Mouse (Mus musculus) common myeloid progenitor, adult 5-6 weeks (primary cell): ENCODE measurements around the gene Gm49393. TPM values are rescaled to one million over a fixed set of nuclear protein-coding genes. Genes with fewer than 3 reads are reported as not detected.
"Not testable (repeated sequence)": the region's sequence is repeated elsewhere in the genome, so short reads cannot be mapped to it uniquely, and the experiment has no call there.

Experiments used
- ATAC-seq: replicated peaks from 2 replicates; pipeline ENCODE4 v1.8.0; 2016; ENCODE audit warnings: low read depth, mild to moderate bottlenecking, moderate TSS enrichment, inconsistent platforms; ENCODE audit not compliant: poor library complexity, severe bottlenecking
- total RNA-seq: library from RNA; stranded (forward); fragments of 200-1000, 187-1606 nt; gene quantifications from 2 replicates; pipeline ENCODE4 v1.2.3, GENCODE M21; 2017

Gm49393 gene
- not detected in 2 replicates for total RNA-seq

- not testable (repeated sequence) for ATAC-seq
Measured at GRCm38 (mm10) chr13:60935490-60935889, at the start of gene Gm49393. Gm49393 (minus strand) TSS chr13:60935590.

DNA sequence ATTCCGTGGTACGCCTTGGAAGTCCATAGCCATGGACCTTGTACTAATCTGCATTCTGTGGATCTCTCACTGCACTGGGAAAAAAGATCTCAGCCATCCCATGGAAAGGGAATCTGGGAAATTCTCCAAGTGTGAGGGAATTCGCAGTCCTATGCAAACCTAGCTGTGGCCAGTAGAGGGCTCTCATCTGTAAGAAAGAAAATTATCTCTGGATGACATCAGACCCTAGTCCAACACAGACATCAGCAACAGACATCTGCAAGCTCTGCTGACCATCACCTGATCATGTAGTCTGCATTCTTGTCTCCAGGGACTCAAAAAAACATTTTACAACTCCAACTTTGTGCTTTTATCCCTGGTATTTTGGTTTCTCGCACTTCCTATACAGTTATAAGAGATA lies 36.9 kb upstream of the Gm49393 start:
- peak; percentile 56; the same call in 1 of the 2 replicates for ATAC-seq

- peak; percentile 87 for ATAC-seq
Measured at GRCm38 (mm10) chr13:60963985-60964384, 28.6 kb upstream of the Gm49393 start.

- no peak for ATAC-seq
Measured at GRCm38 (mm10) chr13:60961706-60962105, 26.3 kb upstream of the Gm49393 start.

DNA sequence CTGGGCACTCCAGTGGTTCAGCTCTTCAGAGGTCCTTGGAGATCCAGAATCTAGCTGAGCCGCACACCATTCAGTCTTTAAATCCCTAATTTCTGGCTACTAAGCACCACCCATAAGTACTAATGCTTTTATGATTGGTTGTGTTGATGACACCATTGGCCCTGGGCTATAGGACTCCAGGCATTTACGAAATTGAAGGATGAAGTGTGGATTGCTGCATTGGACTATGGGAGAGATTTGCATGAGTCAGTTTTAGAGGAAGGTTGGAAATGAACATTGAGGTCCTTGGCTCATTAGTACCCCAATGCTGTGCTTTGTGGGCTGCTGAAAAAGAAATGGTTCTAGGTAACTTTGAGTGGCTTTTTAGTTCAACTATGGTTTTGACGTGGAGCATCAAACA lies 6.5 kb upstream of the Gm49393 start, which contains the start of gene Tpbpa:
Gene Tpbpa, minus strand, starts transcription at position 101 of the 400 bp plus-strand sequence.
- not testable (repeated sequence) for ATAC-seq

DNA sequence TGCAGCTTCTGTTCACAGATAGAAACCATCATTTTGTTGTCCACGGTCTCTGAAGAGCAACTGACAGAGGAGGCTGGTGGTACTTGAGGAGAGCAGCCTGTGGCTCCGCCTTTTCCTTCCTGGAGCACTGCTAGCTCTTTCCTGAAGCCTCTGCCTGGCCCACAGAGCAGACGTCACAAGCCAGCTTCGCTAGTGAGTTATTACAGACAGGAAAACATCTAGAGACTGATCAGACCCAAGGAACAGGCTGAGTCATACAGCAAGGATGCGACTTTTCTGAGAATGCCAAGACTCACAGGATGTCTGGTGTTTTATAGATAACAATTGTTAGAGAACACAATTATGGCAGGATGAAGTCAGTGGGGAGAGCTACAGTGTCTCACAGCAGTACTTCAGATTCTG lies 1.1 kb upstream of the Gm49393 start, which contains the start of the genes Gm49391 and Ctla2a:
Gene Gm49391, minus strand, starts transcription at position 72 of the 402 bp plus-strand sequence.
Gene Ctla2a, minus strand, starts transcription at position 126 of the 402 bp plus-strand sequence.
- peak; percentile 96 for ATAC-seq

GRCm38 (mm10) chr13:60904780-60905179 lies 30.6 kb downstream of the Gm49393 start, which contains the start of gene Tpbpb:
Tpbpb (minus strand) TSS chr13:60904880.
- ATAC-seq: not testable (repeated sequence)

DNA sequence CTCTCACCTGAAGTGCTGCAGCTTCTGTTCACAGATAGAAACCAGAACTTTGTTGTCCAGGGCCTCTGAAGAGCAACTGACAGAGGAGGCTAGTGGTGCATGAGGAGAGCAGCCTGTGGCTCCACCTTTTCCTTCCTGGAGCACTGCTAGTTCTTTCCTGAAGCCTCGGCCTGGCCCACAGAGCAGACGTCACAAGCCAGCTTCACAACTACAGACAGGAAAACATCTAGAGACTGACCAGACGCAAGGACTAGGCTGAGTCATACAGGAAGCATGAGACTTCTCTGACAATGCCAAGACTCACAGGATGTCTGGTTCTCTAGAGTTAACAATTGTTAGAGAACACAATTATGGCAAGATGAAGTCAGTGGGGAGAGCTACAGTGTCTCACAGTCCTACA lies 38.1 kb downstream of the Gm49393 start, which contains the start of gene Ctla2b:
Gene Ctla2b, minus strand, starts transcription at position 120 of the 400 bp plus-strand sequence.
- peak; percentile 97 for ATAC-seq

GRCm38 (mm10) chr13:60896794-60897193 lies 38.6 kb downstream of the Gm49393 start, which contains the start of gene Gm49392:
Gm49392 (minus strand) TSS chr13:60896894.
- ATAC-seq: not testable (repeated sequence)

- ATAC-seq: 0 out of 2 replicates have a peak, but pooled peaks have one; percentile 14
Measured at GRCm38 (mm10) chr13:60895406-60896160, 39.8 kb downstream of the Gm49393 start.

DNA sequence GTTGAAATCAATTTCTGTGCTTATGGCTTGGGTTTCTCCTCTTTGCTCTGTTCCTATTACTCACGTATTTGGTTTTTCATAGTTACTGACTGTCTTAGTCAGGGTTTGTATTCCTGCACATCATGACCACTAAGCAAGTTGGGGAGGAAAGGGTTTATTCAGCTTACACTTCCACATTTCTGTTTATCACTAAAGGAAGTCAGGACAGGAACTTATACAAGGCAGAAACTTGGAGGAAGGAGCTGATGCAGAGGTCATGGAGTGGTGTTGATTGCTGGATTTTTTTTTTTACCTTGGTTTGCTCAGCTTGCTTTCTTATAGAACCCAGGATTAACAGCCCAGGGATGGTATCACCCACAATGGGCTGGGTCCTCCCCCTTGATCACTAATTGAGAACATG lies 43.1 kb downstream of the Gm49393 start:
- peak; percentile 50; the same call in 1 of the 2 replicates for ATAC-seq

DNA sequence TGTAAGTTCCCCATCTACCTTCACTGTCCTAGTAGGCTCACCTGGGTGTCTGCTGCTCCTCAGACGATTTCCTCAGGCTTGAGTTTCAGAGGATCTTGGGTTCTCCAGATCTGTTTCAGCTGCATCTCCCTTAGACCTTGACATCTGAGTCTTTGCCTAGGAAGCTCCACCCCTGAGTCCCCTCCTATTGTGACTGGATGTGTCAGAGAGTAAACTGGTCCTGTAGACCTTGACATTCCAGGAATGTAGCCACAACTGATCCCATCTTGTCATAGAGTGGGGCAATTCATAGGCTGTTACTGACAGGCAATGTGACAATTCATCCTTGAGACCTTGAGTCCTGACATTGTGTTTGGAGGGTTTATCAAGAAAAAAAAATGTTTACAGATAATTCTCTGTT lies 71.1 kb downstream of the Gm49393 start, which contains the start of gene 4930486L24Rik:
Gene 4930486L24Rik, minus strand, starts transcription at position 195 of the 400 bp plus-strand sequence.
- ATAC-seq: no peak

GRCm38 (mm10) chr13:60848241-60849120 lies 86.9 kb downstream of the Gm49393 start:
- ATAC-seq: peak; percentile 69

DNA sequence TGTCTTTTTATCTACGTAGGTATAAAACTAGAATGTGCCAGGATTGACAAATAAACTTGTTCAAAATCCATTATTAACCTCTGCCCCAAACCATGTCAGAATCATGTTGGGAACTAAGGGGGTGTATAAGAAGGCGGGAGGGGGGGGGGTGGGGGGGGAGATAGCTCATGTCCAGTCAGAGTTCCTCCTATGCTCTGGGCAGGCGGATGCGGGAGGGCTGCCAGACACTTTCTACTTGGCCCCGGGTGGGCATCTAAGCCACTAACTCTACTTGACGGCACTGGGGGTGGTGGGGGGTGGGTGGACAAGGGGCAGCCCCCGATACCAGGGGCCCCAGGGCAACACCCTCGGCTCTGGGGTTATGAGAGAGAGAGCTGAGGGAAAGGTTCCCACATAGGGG lies 92.2 kb downstream of the Gm49393 start:
- no peak for ATAC-seq

- no peak for ATAC-seq
Measured at GRCm38 (mm10) chr13:60842703-60843102, 92.7 kb downstream of the Gm49393 start.

GRCm38 (mm10) chr13:60839353-60839902 lies 96.0 kb downstream of the Gm49393 start:
- ATAC-seq: no peak

DNA sequence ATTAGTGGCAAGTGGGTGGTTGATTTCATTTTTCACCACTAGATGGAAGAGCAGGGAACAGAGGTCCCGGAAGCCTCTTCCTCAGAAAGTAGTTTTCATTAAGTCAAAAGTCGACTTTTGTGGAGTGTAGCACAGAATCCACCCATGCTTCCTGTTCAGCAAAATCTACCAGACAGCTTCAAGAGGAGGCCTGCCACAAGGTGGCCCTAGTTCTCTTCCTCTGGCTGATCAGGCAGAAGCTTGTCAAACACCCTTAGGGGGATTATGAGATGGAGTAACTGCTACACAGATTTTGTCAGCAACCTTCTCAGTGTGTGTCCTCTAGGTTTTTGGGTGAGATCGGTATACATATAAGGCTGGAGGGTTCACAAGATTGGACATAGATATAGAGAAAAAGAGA lies 109.3 kb downstream of the Gm49393 start:
- ATAC-seq: peak; percentile 94

DNA sequence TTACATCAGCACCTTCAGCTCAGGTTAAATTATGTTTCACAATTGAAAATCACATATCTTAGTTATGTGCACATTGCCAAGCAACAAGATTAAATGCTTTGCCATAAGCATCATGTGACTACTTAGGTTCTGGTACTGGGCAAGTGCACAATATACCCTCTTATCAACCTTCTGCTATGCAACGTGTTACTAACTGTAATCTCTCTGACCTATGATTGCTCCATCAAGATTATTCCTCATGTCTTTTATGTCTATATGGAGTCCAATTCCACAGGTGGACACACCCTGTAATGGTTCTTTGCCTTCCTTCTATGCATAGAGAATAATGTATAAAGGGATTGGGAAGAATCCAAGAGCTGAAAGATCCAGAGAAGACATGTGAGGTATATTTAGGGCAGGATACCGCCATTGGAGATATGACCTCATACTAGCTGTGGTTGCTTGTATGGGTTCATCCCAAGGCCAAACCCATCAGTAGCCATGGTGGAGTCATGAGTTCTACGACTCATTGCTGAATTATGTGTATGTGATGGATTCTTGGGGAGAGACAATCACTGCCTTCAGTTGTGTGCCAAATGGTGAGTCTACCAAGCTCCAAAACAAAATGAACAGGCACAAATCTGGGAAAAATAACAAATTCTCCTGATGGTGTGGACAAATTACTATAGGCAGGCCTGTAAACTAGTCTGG lies 114.8 kb downstream of the Gm49393 start:
- ATAC-seq: no peak

DNA sequence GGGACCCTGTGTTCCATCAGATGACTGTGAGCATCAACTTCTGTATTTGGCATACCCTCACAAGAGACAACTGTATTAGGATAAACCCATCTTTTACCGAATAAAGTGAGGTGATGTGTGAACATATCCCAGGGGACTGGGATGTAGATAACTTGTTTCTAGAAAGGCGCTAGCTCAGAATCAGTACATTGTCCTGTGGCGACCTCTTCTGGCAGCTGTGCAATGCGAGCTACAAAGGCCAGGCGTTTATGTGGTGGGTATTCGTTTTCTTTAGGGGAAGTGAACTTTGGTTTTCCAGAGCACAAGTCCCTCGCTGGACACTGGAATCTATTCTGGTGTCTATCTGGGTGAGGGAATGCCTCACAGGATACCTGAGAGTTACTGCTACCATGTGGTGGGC lies 115.9 kb downstream of the Gm49393 start:
- ATAC-seq: peak; percentile 99
